Mouse (Mus musculus): ENCODE measurements around the gene Nalcn. TPM values are rescaled to one million over a fixed set of nuclear protein-coding genes. Genes with fewer than 3 reads are reported as not detected.

Gene Nalcn
- total RNA-seq, 2 experiments from 2014 or later = 65.7 to 65.9 TPM

DNA sequence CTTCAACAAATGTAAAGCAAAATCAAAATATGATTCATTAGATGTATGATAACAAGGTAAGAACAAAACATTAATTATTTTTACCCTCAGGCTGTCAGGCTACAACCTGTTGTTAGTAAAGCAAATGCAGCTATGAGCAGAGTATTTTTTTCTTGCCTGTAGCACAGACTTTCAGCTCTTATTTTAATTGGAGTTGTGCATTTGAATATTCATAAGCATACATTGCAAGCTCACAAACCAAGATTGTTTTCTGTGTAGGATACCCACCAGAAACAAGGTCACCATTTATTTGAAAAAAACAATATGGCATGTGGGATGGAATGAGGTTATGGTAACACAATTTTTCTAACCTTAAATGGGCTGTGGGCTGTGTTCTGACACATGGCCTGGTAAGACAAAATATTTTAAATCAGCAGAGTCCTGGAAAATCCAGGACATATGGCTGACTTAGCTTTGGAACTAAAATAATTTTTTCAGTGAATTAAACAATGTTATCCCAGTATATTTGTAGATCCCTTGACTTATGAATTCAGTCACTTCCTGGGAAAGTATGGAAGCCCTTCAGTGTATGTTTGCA lies 394.2 kb downstream of the Nalcn start:
- no peak for DNase-seq (ENCODE audit: extremely low spot score in 1 of 2, low spot score in 1 of 2)

Other genes starting within 250 kb of the Nalcn start
- 1 to 10 TPM; 9.3 TPM for gene Itgbl1, start 32.8 kb upstream of the Nalcn start, total RNA-seq (2021)

All from layer of hippocampus, postnatal 25 days (tissue).